Mouse (Mus musculus) embryonic facial prominence, embryonic 13.5 days (tissue): ENCODE results near the gene Tpr. TPM values are rescaled to one million over a fixed set of nuclear protein-coding genes. Genes with fewer than 3 reads are reported as not detected.

ENCODE experiments used
- ATAC-seq: fragments of 200-750 bp; cut with Nextera tagmentation; 2 replicates; pipeline ENCODE4 v1.8.0; 2017; ENCODE audit warnings: low read depth; ENCODE audit not compliant: insufficient number of reproducible peaks, insufficient read depth, low FRiP score, low TSS enrichment
- H3K27ac ChIP-seq: fragments of 300-500 bp; sonication (generic); 2 replicates; pipeline ENCODE4 v1.5.1; 2015; ENCODE audit warnings: moderate library complexity, mild to moderate bottlenecking, inconsistent platforms
- H3K27me3 ChIP-seq: fragments of 300-500 bp; sonication (generic); 2 replicates; pipeline ENCODE4 v1.6.1; 2015; ENCODE audit warnings: mild to moderate bottlenecking, inconsistent platforms
- H3K36me3 ChIP-seq: fragments of 300-500 bp; sonication (generic); 2 replicates; pipeline ENCODE4 v1.6.1; 2015; ENCODE audit warnings: mild to moderate bottlenecking, inconsistent platforms
- H3K4me1 ChIP-seq: fragments of 300-500 bp; sonication (generic); 2 replicates; pipeline ENCODE4 v1.6.1; 2015; ENCODE audit warnings: inconsistent platforms
- H3K4me2 ChIP-seq: fragments of 300-500 bp; sonication (generic); 2 replicates; pipeline ENCODE4 v1.6.1; 2015; ENCODE audit warnings: moderate library complexity, mild to moderate bottlenecking, inconsistent platforms
- H3K4me3 ChIP-seq: fragments of 300-500 bp; sonication (generic); 2 replicates; pipeline ENCODE4 v1.5.1; 2015; ENCODE audit warnings: mild to moderate bottlenecking, inconsistent platforms
- H3K9ac ChIP-seq: fragments of 300-500 bp; sonication (generic); 2 replicates; pipeline ENCODE4 v1.6.1; 2015; ENCODE audit warnings: mild to moderate bottlenecking, inconsistent platforms
- H3K9me3 ChIP-seq: fragments of 300-500 bp; sonication (generic); 2 replicates; pipeline ENCODE4 v1.6.1; 2016; ENCODE audit warnings: inconsistent platforms
- WGBS: fragments of 180-500 bp; shearing (Covaris S2); methylation state at CpG from one replicate; pipeline ENCODE4 v1.1.7; 2015; ENCODE audit warnings: mixed read lengths; 5-methylcytosine and 5-hydroxymethylcytosine counted together
- polyA plus RNA-seq: library from polyadenylated mRNA; unstranded; fragments of >200 nt; fragmentation: Nextera tagmentation; extraction: Ambion mirVana; gene quantifications from 2 replicates; pipeline ENCODE4 v1.2.1, GENCODE M21; 2015

Gene Tpr
- polyA plus RNA-seq, 1 experiment from 2014 or later, result 207 TPM

- Histone ChIP-seq H3K36me3 (peaks cover 67% of the 10 kb centered on the region), H3K4me3 (no peak overlapping the region), H3K9ac (no peak overlapping the region), H3K27me3 (no peaks in the 10 kb centered on the region), H3K4me2 (no peak overlapping the region), H3K4me1 (no peaks in the 10 kb centered on the region), H3K9me3 (no peaks in the 10 kb centered on the region), H3K27ac (no peak overlapping the region)
- 88% methylated on average over 3 of the region's 3 CpGs for WGBS
- ATAC-seq, result no peak
These were observed 11.9 kb downstream of the Tpr start for GRCm38 (mm10) chr1:150404555-150404954.

- H3K9ac ChIP-seq, result no peak overlapping the region
- H3K4me1 ChIP-seq, result no peaks in the 10 kb centered on the region
- no peak overlapping the region for H3K4me3 ChIP-seq
- H3K27ac ChIP-seq, result no peak overlapping the region
- 92% methylated on average over 9 of the region's 9 CpGs for WGBS
- H3K9me3 ChIP-seq, result no peaks in the 10 kb centered on the region
- peaks cover 73% of the 10 kb centered on the region for H3K36me3 ChIP-seq
- H3K27me3 ChIP-seq, result no peaks in the 10 kb centered on the region
- ATAC-seq, result no peak
- H3K4me2 ChIP-seq, result no peak overlapping the region
These were observed 14.6 kb downstream of the Tpr start for GRCm38 (mm10) chr1:150407285-150407684.

- Histone ChIP-seq H3K36me3 (peaks cover 78% of the 10 kb centered on the region), H3K9me3 (no peaks in the 10 kb centered on the region), H3K27ac (no peak overlapping the region), H3K27me3 (no peaks in the 10 kb centered on the region), H3K9ac (no peak overlapping the region), H3K4me1 (no peaks in the 10 kb centered on the region), H3K4me2 (no peak overlapping the region), H3K4me3 (no peak overlapping the region)
- no peak for ATAC-seq
- WGBS, result 94% methylated on average over 6 of the region's 6 CpGs
These were observed 17.4 kb downstream of the Tpr start for GRCm38 (mm10) chr1:150409996-150410395.

- no peak overlapping the region for H3K9ac ChIP-seq
- ATAC-seq, result no peak
- 94% methylated on average over 3 of the region's 3 CpGs for WGBS
- no peaks in the 10 kb centered on the region for H3K27me3 ChIP-seq
- no peaks in the 10 kb centered on the region for H3K9me3 ChIP-seq
- H3K4me3 ChIP-seq, result no peak overlapping the region
- H3K4me2 ChIP-seq, result no peak overlapping the region
- no peaks in the 10 kb centered on the region for H3K4me1 ChIP-seq
- peaks cover 69% of the 10 kb centered on the region for H3K36me3 ChIP-seq
- no peak overlapping the region for H3K27ac ChIP-seq
These were observed 23.4 kb downstream of the Tpr start for GRCm38 (mm10) chr1:150416006-150416405.

GRCm38 (mm10) chr1:150418426-150418825 lies 25.8 kb downstream of the Tpr start:
- ATAC-seq, result no peak
- no peak overlapping the region for H3K27ac ChIP-seq
- WGBS, result 92% methylated on average over 4 of the region's 4 CpGs
- peaks cover 68% of the 10 kb centered on the region for H3K36me3 ChIP-seq
- no peak overlapping the region for H3K4me3 ChIP-seq
- H3K9ac ChIP-seq, result no peak overlapping the region
- no peaks in the 10 kb centered on the region for H3K27me3 ChIP-seq
- H3K9me3 ChIP-seq, result no peaks in the 10 kb centered on the region
- no peaks in the 10 kb centered on the region for H3K4me1 ChIP-seq
- no peak overlapping the region for H3K4me2 ChIP-seq

- Histone ChIP-seq H3K36me3 (peaks cover 83% of the 10 kb centered on the region), H3K4me3 (no peak overlapping the region), H3K9ac (no peak overlapping the region), H3K9me3 (no peaks in the 10 kb centered on the region), H3K27me3 (no peaks in the 10 kb centered on the region), H3K27ac (no peak overlapping the region), H3K4me2 (no peak overlapping the region), H3K4me1 (no peaks in the 10 kb centered on the region)
- WGBS, result 85% methylated on average over 9 of the region's 9 CpGs
- no peak for ATAC-seq
These were observed 33.0 kb downstream of the Tpr start for GRCm38 (mm10) chr1:150425665-150426064.

GRCm38 (mm10) chr1:150426216-150426615 lies 33.6 kb downstream of the Tpr start:
- Histone ChIP-seq H3K27me3 (no peaks in the 10 kb centered on the region), H3K4me3 (no peak overlapping the region), H3K9me3 (no peaks in the 10 kb centered on the region), H3K4me1 (no peaks in the 10 kb centered on the region), H3K36me3 (peaks cover 88% of the 10 kb centered on the region), H3K27ac (no peak overlapping the region), H3K4me2 (no peak overlapping the region), H3K9ac (no peak overlapping the region)
- 72% methylated on average over 3 of the region's 3 CpGs for WGBS
- ATAC-seq, result no peak

GRCm38 (mm10) chr1:150438641-150439040 lies 46.0 kb downstream of the Tpr start:
- peaks cover 73% of the 10 kb centered on the region for H3K36me3 ChIP-seq
- no peaks in the 10 kb centered on the region for H3K9me3 ChIP-seq
- no peaks in the 10 kb centered on the region for H3K4me1 ChIP-seq
- no peaks in the 10 kb centered on the region for H3K27me3 ChIP-seq
- 89% methylated on average over 3 of the region's 3 CpGs for WGBS
- no peak overlapping the region for H3K27ac ChIP-seq
- no peak overlapping the region for H3K9ac ChIP-seq
- H3K4me3 ChIP-seq, result no peak overlapping the region
- no peak for ATAC-seq
- H3K4me2 ChIP-seq, result no peak overlapping the region

- 70% methylated on average over 4 of the region's 4 CpGs for WGBS
- Histone ChIP-seq H3K27me3 (no peaks in the 10 kb centered on the region), H3K36me3 (peaks cover 71% of the 10 kb centered on the region), H3K4me2 (no peak overlapping the region), H3K4me3 (no peak overlapping the region), H3K9ac (no peak overlapping the region), H3K4me1 (no peaks in the 10 kb centered on the region), H3K27ac (no peak overlapping the region), H3K9me3 (no peaks in the 10 kb centered on the region)
- ATAC-seq, result no peak
These were observed 49.1 kb downstream of the Tpr start for GRCm38 (mm10) chr1:150441731-150442130.

- Histone ChIP-seq H3K9ac (no peak overlapping the region), H3K4me1 (no peaks in the 10 kb centered on the region), H3K4me2 (no peak overlapping the region), H3K9me3 (no peaks in the 10 kb centered on the region), H3K27ac (no peak overlapping the region), H3K4me3 (no peak overlapping the region), H3K27me3 (no peaks in the 10 kb centered on the region), H3K36me3 (no peaks in the 10 kb centered on the region)
- no peak for ATAC-seq
- WGBS, result 89% methylated on average over 5 of the region's 5 CpGs
These were observed 66.3 kb downstream of the Tpr start for GRCm38 (mm10) chr1:150458977-150459376.

- Histone ChIP-seq H3K27ac (no peak overlapping the region), H3K9ac (no peak overlapping the region), H3K4me2 (no peak overlapping the region), H3K9me3 (no peaks in the 10 kb centered on the region), H3K36me3 (no peaks in the 10 kb centered on the region), H3K4me1 (no peaks in the 10 kb centered on the region), H3K4me3 (no peak overlapping the region), H3K27me3 (no peaks in the 10 kb centered on the region)
- no peak for ATAC-seq
- 88% methylated on average over 3 of the region's 3 CpGs for WGBS
These were observed 67.0 kb downstream of the Tpr start for GRCm38 (mm10) chr1:150459599-150459998.

- Histone ChIP-seq H3K9ac (no peak overlapping the region), H3K4me3 (no peak overlapping the region), H3K27me3 (no peaks in the 10 kb centered on the region), H3K36me3 (no peaks in the 10 kb centered on the region), H3K4me1 (no peaks in the 10 kb centered on the region), H3K27ac (no peak overlapping the region), H3K4me2 (no peak overlapping the region), H3K9me3 (no peaks in the 10 kb centered on the region)
- 56% methylated on average over 7 of the region's 7 CpGs for WGBS
- no peak for ATAC-seq
These were observed 68.0 kb downstream of the Tpr start for GRCm38 (mm10) chr1:150460595-150460994.

GRCm38 (mm10) chr1:150463068-150463467 lies 70.4 kb downstream of the Tpr start:
- no peaks in the 10 kb centered on the region for H3K4me1 ChIP-seq
- 69% methylated on average over 5 of the region's 5 CpGs for WGBS
- no peak overlapping the region for H3K9ac ChIP-seq
- H3K27me3 ChIP-seq, result no peaks in the 10 kb centered on the region
- no peak overlapping the region for H3K27ac ChIP-seq
- H3K9me3 ChIP-seq, result no peaks in the 10 kb centered on the region
- H3K4me2 ChIP-seq, result no peak overlapping the region
- no peak overlapping the region for H3K4me3 ChIP-seq
- H3K36me3 ChIP-seq, result no peaks in the 10 kb centered on the region
- ATAC-seq, result no peak
